Mouse (Mus musculus) ES-Bruce4 (cell line): ENCODE data around the gene Gm26661. TPM values are rescaled to one million over a fixed set of nuclear protein-coding genes. Genes with fewer than 3 reads are reported as not detected.

Source experiments
- H3K27ac ChIP-seq: 2 replicates; pipeline ENCODE4 v1.5.1; 2012; ENCODE audit warnings: low read length, inconsistent platforms; ENCODE audit not compliant: insufficient read depth
- H3K27me3 ChIP-seq: 2 replicates; pipeline ENCODE4 v1.6.1; 2012; ENCODE audit warnings: mild to moderate bottlenecking, low read length, inconsistent platforms; ENCODE audit not compliant: control insufficient read depth, poor library complexity, insufficient read depth, severe bottlenecking
- H3K36me3 ChIP-seq: 2 replicates; pipeline ENCODE4 v1.6.1; 2012; ENCODE audit warnings: inconsistent platforms, mild to moderate bottlenecking, low read length, moderate library complexity; ENCODE audit not compliant: control insufficient read depth, poor library complexity, insufficient read depth, severe bottlenecking
- H3K4me1 ChIP-seq: one replicate; pipeline ENCODE4 v1.8.1; 2011; ENCODE audit warnings: low read length; ENCODE audit not compliant: control insufficient read depth, insufficient read depth
- H3K4me3 ChIP-seq: 2 replicates; pipeline ENCODE4 v1.5.1; 2011; ENCODE audit warnings: low read depth, mild to moderate bottlenecking, low read length
- H3K9ac ChIP-seq: 2 replicates; pipeline ENCODE4 v1.6.1; 2012; ENCODE audit warnings: low read depth, mild to moderate bottlenecking, inconsistent platforms; ENCODE audit not compliant: poor library complexity, severe bottlenecking
- H3K9me3 ChIP-seq: replicated peaks from 2 replicates; pipeline ENCODE4 v1.6.1; 2012; ENCODE audit warnings: mild to moderate bottlenecking, low read length, inconsistent platforms; ENCODE audit not compliant: control insufficient read depth, poor library complexity, insufficient read depth, severe bottlenecking
- CTCF ChIP-seq: IDR thresholded peaks from one replicate; pipeline ENCODE4 v1.8.1; 2011; ENCODE audit warnings: low read depth, low read length
- EP300 ChIP-seq: IDR thresholded peaks from 2 replicates; pipeline ENCODE4 v1.6.1; 2011; ENCODE audit warnings: low read depth, low read length; ENCODE audit not compliant: insufficient read depth
- POLR2A ChIP-seq: IDR thresholded peaks from one replicate; pipeline ENCODE4 v1.8.1; 2011; ENCODE audit warnings: low read length; ENCODE audit not compliant: insufficient read depth
- polyA plus RNA-seq: library from polyadenylated mRNA; stranded (reverse); fragments of >200 nt; gene quantifications from 2 replicates; pipeline ENCODE4 v1.2.4, GENCODE M21; 2011; ENCODE audit warnings: low read depth; ENCODE audit not compliant: missing spikeins, insufficient read depth, insufficient read length

Gene Gm26661
- polyA plus RNA-seq, 1 experiment: not detected

- Histone ChIP-seq H3K9me3 (no peaks in the 10 kb centered on the region), H3K27ac (no peak within 1 kb of the TSS), H3K27me3 (no peaks in the 10 kb centered on the region), H3K4me3 (peak within 1 kb of the TSS; percentile 75), H3K9ac (peak within 1 kb of the TSS; percentile 46), H3K36me3 (0 out of 2 replicates have a peak, but pooled peaks cover 3% of the 10 kb centered on the region), H3K4me1 (peaks cover 2% of the 10 kb centered on the region)
- TF ChIP-seq CTCF (peak; percentile 93), EP300 (peak; percentile 65; the same call in 1 of the 2 replicates), POLR2A (no peak)
These were observed 26.5 kb downstream of the Gm26661 start, which contains the start of gene Flnb for GRCm38 (mm10) chr14:7817770-7818462. TSS of gene Flnb (plus strand) at chr14:7817957.

GRCm38 (mm10) chr14:7818463-7819121, 27.2 kb downstream of the Gm26661 start:
- no peak overlapping the region for H3K27ac ChIP-seq

GRCm38 (mm10) chr14:7819446-7819845, 28.1 kb downstream of the Gm26661 start:
- H3K4me3 ChIP-seq: peak overlapping the region; percentile 75
- peaks cover 2% of the 10 kb centered on the region for H3K4me1 ChIP-seq
- 0 out of 2 replicates have a peak overlapping the region, but pooled peaks have one; percentile 46 for H3K9ac ChIP-seq
- H3K27ac ChIP-seq: no peak overlapping the region
- H3K9me3 ChIP-seq: no peaks in the 10 kb centered on the region
- TF ChIP-seq EP300 (no peak), POLR2A (no peak), CTCF (no peak)
- no peaks in the 10 kb centered on the region for H3K27me3 ChIP-seq
- 0 out of 2 replicates have a peak, but pooled peaks cover 3% of the 10 kb centered on the region for H3K36me3 ChIP-seq

More at GRCm38 (mm10) chr14:7818463-7819121, 27.2 kb downstream of the Gm26661 start:
- Histone ChIP-seq H3K4me1 (peaks cover 2% of the 10 kb centered on the region), H3K9me3 (no peaks in the 10 kb centered on the region), H3K36me3 (0 out of 2 replicates have a peak, but pooled peaks cover 3% of the 10 kb centered on the region), H3K9ac (peak overlapping the region; percentile 46), H3K4me3 (peak overlapping the region; percentile 75), H3K27me3 (no peaks in the 10 kb centered on the region)
- TF ChIP-seq EP300 (peak; percentile 65; the same call in 1 of the 2 replicates), CTCF (no peak), POLR2A (no peak)

- no peaks in the 10 kb centered on the region for H3K9me3 ChIP-seq
- H3K27ac ChIP-seq: no peak overlapping the region
- TF ChIP-seq POLR2A: no peak
- no peak for TF ChIP-seq CTCF
- no peak for TF ChIP-seq EP300
- no peak overlapping the region for H3K9ac ChIP-seq
- 0 out of 2 replicates have a peak, but pooled peaks cover 3% of the 10 kb centered on the region for H3K36me3 ChIP-seq
- peaks cover 6% of the 10 kb centered on the region for H3K4me1 ChIP-seq
- H3K4me3 ChIP-seq: no peak overlapping the region
- H3K27me3 ChIP-seq: no peaks in the 10 kb centered on the region
These were observed 30.0 kb downstream of the Gm26661 start for GRCm38 (mm10) chr14:7821341-7821740.

- H3K4me3 ChIP-seq: no peak overlapping the region
- 0 out of 2 replicates have a peak, but pooled peaks cover 3% of the 10 kb centered on the region for H3K36me3 ChIP-seq
- 0 out of 2 replicates have a peak, but pooled peaks have one; percentile 24 for TF ChIP-seq EP300
- no peak for TF ChIP-seq CTCF
- no peak overlapping the region for H3K27ac ChIP-seq
- no peaks in the 10 kb centered on the region for H3K27me3 ChIP-seq
- no peaks in the 10 kb centered on the region for H3K9me3 ChIP-seq
- no peak overlapping the region for H3K9ac ChIP-seq
- peaks cover 6% of the 10 kb centered on the region for H3K4me1 ChIP-seq
These were observed 31.3 kb downstream of the Gm26661 start for GRCm38 (mm10) chr14:7822693-7823092.
